Mouse (Mus musculus) liver, adult (tissue): Measurements from ENCODE around the gene Ptgfrn.

Experiments
- GATA4 ChIP-seq: IDR thresholded peaks from 2 replicates; pipeline ENCODE4 v1.6.1; 2014; ENCODE audit warnings: mild to moderate bottlenecking, low read length; ENCODE audit not compliant: insufficient replicate concordance

Gene Ptgfrn

GRCm38 (mm10) chr3:101104883-101105282 lies 5.2 kb downstream of the Ptgfrn start:
- TF ChIP-seq GATA4 = no peak

GRCm38 (mm10) chr3:101103770-101104169 lies 6.3 kb downstream of the Ptgfrn start:
- no peak for TF ChIP-seq GATA4

DNA sequence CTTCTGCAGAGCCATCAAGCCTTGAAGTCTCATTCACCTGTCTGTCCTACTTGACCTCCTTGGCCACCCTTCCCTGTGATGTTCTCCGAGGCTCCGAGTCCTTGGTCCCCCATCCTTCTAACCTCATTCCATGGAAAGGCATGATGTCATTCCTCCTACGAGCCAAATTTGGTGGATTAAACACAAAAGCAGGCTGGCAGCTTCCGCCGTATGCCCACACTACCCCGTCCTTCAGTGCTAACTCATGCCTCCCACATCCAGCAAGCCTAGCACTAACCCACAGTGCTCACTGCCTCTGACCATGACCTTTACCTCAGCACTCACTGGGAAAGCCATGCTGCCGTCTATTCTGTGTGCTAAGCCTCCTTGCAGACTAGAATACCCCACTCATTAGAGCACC lies 8.0 kb downstream of the Ptgfrn start:
- no peak for TF ChIP-seq GATA4

GRCm38 (mm10) chr3:101101184-101101583 lies 8.9 kb downstream of the Ptgfrn start:
- no peak for TF ChIP-seq GATA4

GRCm38 (mm10) chr3:101099701-101100357 lies 10.2 kb downstream of the Ptgfrn start:
- TF ChIP-seq GATA4 = no peak

- no peak for TF ChIP-seq GATA4
Measured at GRCm38 (mm10) chr3:101098073-101098472, 12.0 kb downstream of the Ptgfrn start.

DNA sequence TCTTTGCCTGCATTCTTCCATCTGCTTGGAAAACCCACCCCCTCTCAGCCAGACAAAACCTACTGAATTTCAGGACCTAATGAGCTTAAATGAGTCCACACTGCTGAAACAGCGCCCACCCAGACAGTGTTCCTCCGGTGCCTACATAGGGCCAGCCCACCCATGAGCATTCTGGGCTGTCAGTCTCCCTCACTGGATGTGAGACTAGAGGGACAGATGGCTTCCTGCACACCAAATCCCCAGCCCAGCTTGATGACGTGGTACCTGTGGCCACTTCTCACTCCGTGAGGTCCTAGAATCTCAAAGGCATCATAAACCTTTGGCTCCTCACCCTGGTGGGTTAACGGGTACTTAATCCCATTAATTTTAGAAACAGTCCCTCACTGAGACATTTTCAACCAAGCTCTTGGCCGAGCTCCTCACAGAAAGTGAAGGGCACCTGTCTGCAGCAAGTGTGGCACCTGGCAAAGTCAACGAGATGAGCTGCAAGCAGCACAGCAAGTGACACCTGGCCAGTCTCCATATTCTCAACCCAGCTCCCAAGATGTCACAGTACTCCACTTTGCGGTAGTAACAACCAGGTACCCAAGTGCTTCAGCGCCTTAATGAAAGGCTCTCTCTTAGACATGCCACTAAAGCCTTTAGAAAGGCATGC lies 12.8 kb downstream of the Ptgfrn start:
- TF ChIP-seq GATA4 = no peak

DNA sequence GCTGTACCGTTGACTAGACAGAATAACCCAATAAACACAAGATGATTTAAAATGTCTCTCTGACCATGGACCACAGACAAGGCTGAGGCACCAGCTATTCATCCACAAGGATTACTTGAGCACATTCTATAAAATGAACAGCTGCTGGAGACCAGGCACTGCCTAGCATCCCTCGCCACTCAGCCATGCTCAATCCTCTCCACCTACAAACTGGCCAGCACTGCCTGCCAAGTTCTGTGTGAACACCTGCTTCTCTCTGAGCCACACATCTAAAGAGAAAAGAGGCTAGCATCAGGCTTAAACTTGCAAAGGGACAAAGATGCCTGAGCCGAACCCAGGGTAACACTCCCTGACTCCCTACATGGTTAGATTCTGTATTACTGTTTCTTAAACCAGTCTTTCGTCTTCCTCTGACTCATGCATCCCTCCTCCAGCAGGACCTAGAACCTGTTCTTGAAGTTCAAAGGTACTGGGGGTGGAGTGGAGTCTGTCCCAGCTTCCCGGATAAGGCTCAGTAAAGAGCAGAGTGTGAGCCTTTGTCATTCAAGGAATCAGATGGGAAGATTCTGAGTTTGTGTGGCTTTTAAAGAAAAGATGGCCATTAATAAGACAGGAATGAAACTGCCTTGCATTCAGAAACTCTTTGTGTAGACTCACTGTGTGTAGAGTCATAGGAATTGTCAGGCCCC lies 14.2 kb downstream of the Ptgfrn start:
- no peak for TF ChIP-seq GATA4

GRCm38 (mm10) chr3:101092202-101092601 lies 17.9 kb downstream of the Ptgfrn start:
- no peak for TF ChIP-seq GATA4

- no peak for TF ChIP-seq GATA4
Measured at GRCm38 (mm10) chr3:101086584-101087445, 23.3 kb downstream of the Ptgfrn start.

GRCm38 (mm10) chr3:101080925-101081324 lies 29.2 kb downstream of the Ptgfrn start:
- no peak for TF ChIP-seq GATA4

- TF ChIP-seq GATA4 = no peak
Measured at GRCm38 (mm10) chr3:101078344-101078743, 31.7 kb downstream of the Ptgfrn start.

DNA sequence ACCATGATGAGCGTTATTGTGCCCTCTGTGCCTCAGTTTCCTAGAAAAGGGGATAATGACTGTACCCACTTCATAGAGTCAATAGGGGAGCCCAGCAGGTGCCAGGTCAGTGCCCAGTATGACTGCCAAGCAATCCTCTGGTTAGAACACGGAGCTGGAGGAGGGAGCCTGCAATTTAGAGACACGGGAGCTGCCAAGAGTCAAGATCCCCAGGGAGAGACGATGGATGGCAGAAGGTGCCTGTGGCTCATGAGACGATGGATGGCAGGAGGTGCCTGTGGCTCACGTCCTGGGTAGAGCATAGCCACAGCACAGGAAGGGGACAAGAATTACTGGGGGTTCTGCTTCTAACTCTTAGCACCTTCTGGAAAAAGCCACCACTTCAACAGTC lies 32.4 kb downstream of the Ptgfrn start:
- TF ChIP-seq GATA4 = no peak

- no peak for TF ChIP-seq GATA4
Measured at GRCm38 (mm10) chr3:101076966-101077709, 32.9 kb downstream of the Ptgfrn start.

GRCm38 (mm10) chr3:101075866-101076265 lies 34.2 kb downstream of the Ptgfrn start:
- no peak for TF ChIP-seq GATA4

DNA sequence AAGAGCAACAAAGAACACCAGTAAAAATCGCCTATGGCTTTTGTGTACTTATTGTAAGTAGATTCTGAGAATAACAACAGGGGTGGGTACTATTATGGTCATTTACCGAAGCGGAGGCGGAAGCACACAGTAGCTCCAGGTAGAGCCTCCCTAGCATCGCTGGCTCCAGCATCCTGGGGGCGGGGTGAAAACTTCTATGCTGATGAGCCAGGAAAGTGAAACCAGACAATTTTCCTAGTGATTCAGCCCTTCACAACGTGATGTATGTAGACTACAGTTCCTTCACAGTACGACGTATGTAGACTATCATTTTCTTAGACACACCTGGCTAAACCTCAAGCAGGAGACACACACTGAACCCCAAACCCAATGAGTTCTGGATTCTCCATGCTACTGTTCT lies 36.7 kb downstream of the Ptgfrn start:
- TF ChIP-seq GATA4 = no peak
